Comparison of ENCODE assay signal across 13 mouse cellular contexts in the genomic region with DNA sequence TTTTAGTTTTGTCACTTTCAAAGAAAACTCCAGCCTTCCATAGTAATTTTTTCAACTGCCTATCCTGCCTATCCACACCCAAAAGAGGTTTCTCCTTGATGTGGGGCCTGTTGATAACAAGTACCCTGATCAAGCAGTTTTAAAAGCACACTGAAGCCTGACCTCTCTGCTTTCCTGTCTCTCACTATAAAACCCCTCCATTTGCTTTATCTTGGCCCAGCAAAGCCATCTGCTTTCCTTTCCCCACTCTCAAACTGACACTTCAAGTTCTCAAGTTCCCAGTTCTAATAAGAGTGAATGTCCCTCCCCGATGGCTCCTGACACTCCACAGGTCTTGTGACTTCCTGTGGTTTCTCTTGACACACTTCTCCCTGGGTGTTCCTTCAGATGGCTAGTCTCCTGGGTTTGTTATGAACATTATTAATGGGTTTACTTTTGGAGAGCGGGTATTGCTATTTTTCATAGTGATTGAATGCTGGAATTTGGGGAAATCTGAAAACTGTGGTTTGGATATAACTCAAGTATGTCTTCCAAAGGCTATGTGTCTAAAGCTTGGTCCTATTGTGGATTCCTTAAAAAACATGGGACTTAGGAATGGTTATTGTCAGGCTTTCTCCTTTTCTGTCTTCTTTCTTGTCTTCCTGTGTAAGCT.
DNase-seq lines count a peak whose midpoint lies in the region; ATAC-seq and TF ChIP-seq lines count a peak whose summit lies in the region.
"Had no signal": no experiment of that assay in that cellular context is flagged by ENCODE, and none has a peak within 500 bp of the region (broad histone marks: within the 10 kb centered on the region; RNA-seq: fewer than 3 reads in every experiment).

No protein-coding gene starts in this region.

- H3K36me3 ChIP-seq in forebrain, embryonic 15.5 days: no peaks in the 10 kb centered on the region

- no peak overlapping the region for H3K9ac ChIP-seq in forebrain, embryonic 15.5 days (replicated peaks)

- no peaks in the 10 kb centered on the region for H3K27me3 ChIP-seq in forebrain, embryonic 15.5 days

- 90% methylated on average over 2 of the region's 2 CpGs for WGBS in forebrain, embryonic 15.5 days

- no peak overlapping the region for H3K27ac ChIP-seq in forebrain, embryonic 15.5 days (replicated peaks)
- H3K27ac ChIP-seq in layer of hippocampus, adult 2 months: no peak overlapping the region

- no peak for TF ChIP-seq CTCF in layer of hippocampus, adult 2 months (conservative IDR thresholded peaks at IDR 0.05)

- H3K4me1 ChIP-seq in forebrain, embryonic 15.5 days: no peaks in the 10 kb centered on the region

- H3K9me3 ChIP-seq in forebrain, embryonic 15.5 days: no peaks in the 10 kb centered on the region

- ATAC-seq in megakaryocyte-erythroid progenitor cell, adult 5-6 weeks (replicated peaks; ENCODE audit: low FRiP score, low TSS enrichment, poor library complexity, severe bottlenecking): peak; percentile 92
- ATAC-seq in forebrain, embryonic 15.5 days (replicated peaks): no peak
- ATAC-seq: activated CD4-positive, CD25-positive, alpha-beta regulatory T cell, adult 4 months; hindbrain, embryonic 16.5 days had no signal

- DNase-seq in embryo, embryonic 10.5 days (ENCODE audit: low spot score): peak; percentile 3
- no peak for DNase-seq in embryo, embryonic 10 days (ENCODE audit: low spot score)
- peak; percentile 22 for DNase-seq in c-Kit-negative CD71-positive TER-119-positive erythroid progenitor cells, embryonic 14.5 days (ENCODE audit: low read depth, low spot score)
- DNase-seq in liver: peak; percentile 49
- DNase-seq in frontal cortex, postnatal 10 days (ENCODE audit: low spot score in 2 of 2): no peak
- DNase-seq in layer of hippocampus, adult 2 months (ENCODE audit: low spot score in 2 of 2): no peak
- DNase-seq: heart, postnatal 10 days; kidney, postnatal 10 days; lung, postnatal 36 days had no signal

- H3K4me2 ChIP-seq in forebrain, embryonic 15.5 days (replicated peaks): no peak overlapping the region

- H3K4me3 ChIP-seq in forebrain, embryonic 15.5 days: no peak overlapping the region
- no peak overlapping the region for H3K4me3 ChIP-seq in layer of hippocampus, adult 2 months

Comparison
In these comparisons a context has a peak if more than half of its experiments do, and no peak if none do; other contexts are left out.
1. DNase-seq: peak in embryo, embryonic 10.5 days (single experiment), c-Kit-negative CD71-positive TER-119-positive erythroid progenitor cells, embryonic 14.5 days (single experiment) and liver (single experiment); none in embryo, embryonic 10 days (single experiment), frontal cortex, postnatal 10 days (0 of 2) and layer of hippocampus, adult 2 months (0 of 2).